Mouse (Mus musculus) midbrain, embryonic 12.5 days (tissue): ENCODE results near the gene C2cd5. TPM values are rescaled to one million over a fixed set of nuclear protein-coding genes. Genes with fewer than 3 reads are reported as not detected.
A peak's percentile ranks its signal among the peaks of the same experiment; 100 is the strongest.

ENCODE experiments used
- ATAC-seq: fragments of 200-750 bp; cut with Nextera tagmentation; 2 replicates; pipeline ENCODE4 v1.8.0; 2017; ENCODE audit warnings: low read depth, moderate TSS enrichment, moderate library complexity; ENCODE audit not compliant: low FRiP score
- H3K27ac ChIP-seq: fragments of 300-500 bp; sonication (generic); replicated peaks from 2 replicates; pipeline ENCODE4 v1.5.1; 2016; ENCODE audit warnings: mild to moderate bottlenecking
- H3K27me3 ChIP-seq: fragments of 300-500 bp; sonication (generic); 2 replicates; pipeline ENCODE4 v1.6.1; 2016; ENCODE audit warnings: mild to moderate bottlenecking
- H3K36me3 ChIP-seq: fragments of 300-500 bp; sonication (generic); 2 replicates; pipeline ENCODE4 v1.6.1; 2016
- H3K4me1 ChIP-seq: fragments of 300-500 bp; sonication (generic); 2 replicates; pipeline ENCODE4 v1.6.1; 2016
- H3K4me2 ChIP-seq: fragments of 300-500 bp; sonication (generic); replicated peaks from 2 replicates; pipeline ENCODE4 v1.6.1; 2016; ENCODE audit warnings: mild to moderate bottlenecking, moderate library complexity
- H3K4me3 ChIP-seq: fragments of 300-500 bp; sonication (generic); 2 replicates; pipeline ENCODE4 v1.5.1; 2016; ENCODE audit warnings: mild to moderate bottlenecking
- H3K9ac ChIP-seq: fragments of 300-500 bp; sonication (generic); replicated peaks from 2 replicates; pipeline ENCODE4 v1.6.1; 2016; ENCODE audit warnings: mild to moderate bottlenecking, moderate library complexity
- H3K9me3 ChIP-seq: fragments of 300-500 bp; sonication (generic); 2 replicates; pipeline ENCODE4 v1.6.1; 2016; ENCODE audit warnings: mild to moderate bottlenecking
- WGBS: fragments of 180-500 bp; shearing (Covaris S2); methylation state at CpG from one replicate; pipeline ENCODE4 v1.1.7; 2016; 5-methylcytosine and 5-hydroxymethylcytosine counted together
- polyA plus RNA-seq: library from polyadenylated mRNA; unstranded; fragments of >200 nt; fragmentation: Nextera tagmentation; extraction: Ambion mirVana; gene quantifications from 2 replicates; pipeline ENCODE4 v1.2.1, GENCODE M21; 2016

The C2cd5 gene
- polyA plus RNA-seq, 1 experiment from 2014 or later, result 46.7 TPM

DNA sequence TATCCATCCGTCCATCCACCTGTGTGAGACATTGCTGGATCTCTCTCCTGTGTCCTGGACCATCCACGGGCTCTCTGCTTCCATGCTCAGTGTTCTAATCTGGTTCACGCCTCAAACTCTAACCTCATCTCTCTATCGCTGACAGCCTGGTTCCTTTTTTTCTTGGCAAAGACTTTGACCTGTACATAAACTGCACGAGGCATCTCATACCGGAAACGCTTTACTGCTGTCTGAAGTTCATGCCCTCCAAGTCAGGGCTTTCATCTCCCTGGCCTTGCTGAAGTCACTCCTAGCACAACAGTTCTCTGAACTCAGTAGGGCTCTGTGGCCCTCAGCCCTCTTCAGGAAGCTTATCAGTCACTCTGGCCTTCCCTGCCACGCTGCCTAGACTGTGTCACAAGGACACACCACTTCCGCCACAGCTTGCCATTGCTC lies 15.1 kb upstream of the C2cd5 start:
- H3K4me3 ChIP-seq, result no peak overlapping the region
- 76% methylated on average over 9 of the region's 9 CpGs for WGBS

DNA sequence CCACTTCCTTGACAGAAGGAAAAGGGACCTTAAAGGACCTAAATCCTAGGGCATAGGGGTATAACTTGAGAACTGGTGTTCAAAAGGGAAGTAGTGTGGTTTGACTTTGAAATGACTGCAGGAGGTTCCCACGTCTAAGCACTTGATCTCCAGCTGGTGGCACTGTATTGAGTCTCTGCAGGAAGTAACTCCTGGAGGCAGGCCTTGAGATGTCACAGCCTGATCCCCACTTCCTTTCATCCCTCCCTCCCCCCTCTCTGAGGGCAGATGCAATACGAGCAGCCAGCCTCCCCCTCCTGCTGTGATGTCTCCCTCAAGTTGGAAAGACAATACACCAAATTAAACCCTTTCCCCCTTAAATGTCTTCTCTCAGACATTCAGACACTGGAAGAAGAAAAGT lies 14.6 kb upstream of the C2cd5 start:
- Histone ChIP-seq H3K4me3 (no peak overlapping the region), H3K4me2 (no peak overlapping the region), H3K4me1 (no peaks in the 10 kb centered on the region), H3K27ac (no peak overlapping the region), H3K9ac (no peak overlapping the region), H3K9me3 (no peaks in the 10 kb centered on the region), H3K27me3 (no peaks in the 10 kb centered on the region), H3K36me3 (no peaks in the 10 kb centered on the region)
- ATAC-seq, result no peak
- 7% methylated on average over 2 of the region's 2 CpGs for WGBS

More for the DNA sequence above, 15.1 kb upstream of the C2cd5 start:
- Histone ChIP-seq H3K4me1 (no peaks in the 10 kb centered on the region), H3K27ac (no peak overlapping the region), H3K9ac (no peak overlapping the region), H3K4me2 (no peak overlapping the region), H3K36me3 (no peaks in the 10 kb centered on the region), H3K9me3 (no peaks in the 10 kb centered on the region), H3K27me3 (no peaks in the 10 kb centered on the region)
- no peak for ATAC-seq

- ATAC-seq, result no peak
- H3K36me3 ChIP-seq, result no peaks in the 10 kb centered on the region
Observed at GRCm38 (mm10) chr6:143110371-143110770, 10.4 kb upstream of the C2cd5 start.

GRCm38 (mm10) chr6:143109622-143110218 lies 9.8 kb upstream of the C2cd5 start:
- H3K4me3 ChIP-seq, result no peak overlapping the region
- no peak overlapping the region for H3K27ac ChIP-seq
- WGBS, result 73% methylated on average over 16 of the region's 16 CpGs
- no peak overlapping the region for H3K9ac ChIP-seq
- H3K4me1 ChIP-seq, result no peaks in the 10 kb centered on the region
- ATAC-seq, result no peak
- no peaks in the 10 kb centered on the region for H3K27me3 ChIP-seq
- H3K4me2 ChIP-seq, result no peak overlapping the region
- H3K9me3 ChIP-seq, result no peaks in the 10 kb centered on the region
- H3K36me3 ChIP-seq, result no peaks in the 10 kb centered on the region

More at GRCm38 (mm10) chr6:143110371-143110770, 10.4 kb upstream of the C2cd5 start:
- no peak overlapping the region for H3K4me2 ChIP-seq
- H3K27ac ChIP-seq, result no peak overlapping the region
- no peaks in the 10 kb centered on the region for H3K27me3 ChIP-seq
- no peaks in the 10 kb centered on the region for H3K9me3 ChIP-seq
- H3K4me1 ChIP-seq, result no peaks in the 10 kb centered on the region
- H3K9ac ChIP-seq, result no peak overlapping the region
- H3K4me3 ChIP-seq, result no peak overlapping the region
- 90% methylated on average over 7 of the region's 7 CpGs for WGBS

DNA sequence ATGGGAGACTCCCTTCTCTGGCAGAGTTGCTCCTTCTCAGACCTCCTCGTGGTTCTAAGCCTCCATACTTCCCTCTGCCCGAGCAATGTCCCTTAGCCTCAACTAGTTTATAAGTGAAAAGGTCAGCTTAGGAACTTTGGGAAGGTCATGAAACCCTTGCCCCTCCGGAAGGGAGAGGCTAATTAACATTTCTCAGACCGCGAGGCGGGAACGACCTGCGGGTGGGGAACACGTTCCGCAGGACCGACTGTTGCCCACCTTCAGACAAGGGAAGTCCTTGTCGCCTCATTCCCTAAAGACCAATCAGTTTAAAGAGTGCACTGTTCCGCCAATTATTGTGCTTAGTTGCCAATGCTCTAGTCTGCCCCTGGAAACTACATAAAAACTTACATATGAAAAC lies 8.1 kb upstream of the C2cd5 start:
- Histone ChIP-seq H3K27me3 (no peaks in the 10 kb centered on the region), H3K9ac (no peak overlapping the region), H3K4me3 (no peak overlapping the region), H3K9me3 (0 out of 2 replicates have a peak, but pooled peaks cover 6% of the 10 kb centered on the region), H3K27ac (no peak overlapping the region), H3K4me1 (no peaks in the 10 kb centered on the region), H3K4me2 (no peak overlapping the region), H3K36me3 (no peaks in the 10 kb centered on the region)
- ATAC-seq, result no peak
- 83% methylated on average over 13 of the region's 13 CpGs for WGBS

GRCm38 (mm10) chr6:143107611-143108010 lies 7.7 kb upstream of the C2cd5 start:
- H3K27ac ChIP-seq, result no peak overlapping the region
- no peak overlapping the region for H3K9ac ChIP-seq
- no peaks in the 10 kb centered on the region for H3K4me1 ChIP-seq
- WGBS, result 87% methylated on average over 4 of the region's 4 CpGs
- no peak overlapping the region for H3K4me3 ChIP-seq
- no peaks in the 10 kb centered on the region for H3K36me3 ChIP-seq
- H3K27me3 ChIP-seq, result no peaks in the 10 kb centered on the region
- ATAC-seq, result no peak
- 0 out of 2 replicates have a peak, but pooled peaks cover 6% of the 10 kb centered on the region for H3K9me3 ChIP-seq
- no peak overlapping the region for H3K4me2 ChIP-seq

DNA sequence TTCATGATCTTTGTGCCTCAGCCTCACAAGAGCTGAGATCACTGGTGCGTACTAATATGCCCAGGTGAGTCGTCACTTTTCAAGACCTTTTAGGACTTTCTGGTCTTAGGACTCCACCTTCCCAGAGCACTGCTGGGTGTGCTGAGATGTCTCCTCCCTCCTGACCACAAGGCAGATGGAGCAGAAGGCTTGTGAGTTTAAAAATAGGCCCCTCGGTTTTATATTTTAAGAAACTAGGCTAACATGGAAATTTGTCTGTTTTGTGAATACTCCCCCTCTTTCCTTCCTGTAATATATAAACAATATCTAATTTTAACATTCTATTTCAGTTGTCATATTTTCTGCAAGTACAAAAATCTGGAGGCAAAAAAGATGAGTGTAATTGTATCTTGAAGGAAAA lies 5.8 kb upstream of the C2cd5 start:
- no peak for ATAC-seq
- H3K27ac ChIP-seq, result no peak overlapping the region
- H3K9me3 ChIP-seq, result 0 out of 2 replicates have a peak, but pooled peaks cover 6% of the 10 kb centered on the region
- no peak overlapping the region for H3K9ac ChIP-seq
- no peaks in the 10 kb centered on the region for H3K27me3 ChIP-seq
- no peaks in the 10 kb centered on the region for H3K4me1 ChIP-seq
- no peak overlapping the region for H3K4me2 ChIP-seq
- no peak overlapping the region for H3K4me3 ChIP-seq
- H3K36me3 ChIP-seq, result no peaks in the 10 kb centered on the region
- WGBS, result 85% methylated on average over 3 of the region's 3 CpGs

GRCm38 (mm10) chr6:143103981-143104680 lies 4.2 kb upstream of the C2cd5 start:
- H3K4me1 ChIP-seq, result no peaks in the 10 kb centered on the region
- H3K36me3 ChIP-seq, result no peaks in the 10 kb centered on the region
- 66% methylated on average over 7 of the region's 7 CpGs for WGBS
- ATAC-seq, result no peak
- H3K4me3 ChIP-seq, result no peak overlapping the region
- no peak overlapping the region for H3K27ac ChIP-seq
- H3K9me3 ChIP-seq, result 0 out of 2 replicates have a peak, but pooled peaks cover 6% of the 10 kb centered on the region
- H3K27me3 ChIP-seq, result no peaks in the 10 kb centered on the region
- H3K4me2 ChIP-seq, result no peak overlapping the region
- no peak overlapping the region for H3K9ac ChIP-seq

DNA sequence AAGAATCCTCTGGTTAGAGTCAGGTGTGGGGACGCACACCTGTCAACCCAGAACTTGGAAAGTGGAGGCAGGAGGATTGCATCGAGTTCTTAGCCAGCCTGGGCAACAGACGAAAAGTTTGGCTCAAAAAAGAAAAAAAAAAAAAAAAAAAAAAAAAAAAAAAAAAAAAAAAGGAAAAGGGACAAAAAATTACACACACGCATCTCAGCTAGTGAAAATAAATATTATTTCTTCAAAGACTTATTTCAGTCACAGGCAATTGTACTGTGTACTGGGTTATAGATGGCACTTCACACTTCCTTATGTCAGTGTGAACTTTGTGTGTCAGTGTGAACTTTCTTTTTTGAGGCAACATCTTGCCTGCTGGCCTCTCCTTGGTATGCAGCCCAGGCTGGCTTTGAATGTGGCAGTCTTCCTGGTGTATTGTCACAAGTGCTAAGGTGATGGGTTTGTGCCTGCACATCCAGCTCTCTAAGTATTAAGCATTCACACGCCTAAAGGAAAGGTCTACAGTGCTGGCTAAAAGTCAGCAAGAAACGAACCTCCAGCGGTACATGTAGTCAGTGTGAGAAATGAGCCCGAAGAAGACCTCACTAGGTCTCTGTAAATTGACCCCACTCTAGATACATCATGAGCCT lies 656 bp upstream of the C2cd5 start:
- H3K9ac ChIP-seq, result peak overlapping the region; percentile 86; the same call in 1 of the 2 replicates

GRCm38 (mm10) chr6:143099281-143099680 lies 660 bp downstream of the C2cd5 start:
- WGBS, result 0% methylated on average over 32 of the region's 32 CpGs
- Histone ChIP-seq H3K36me3 (peaks cover 5% of the 10 kb centered on the region; the same call in 1 of the 2 replicates), H3K4me1 (peaks cover 15% of the 10 kb centered on the region), H3K9me3 (0 out of 2 replicates have a peak, but pooled peaks cover 6% of the 10 kb centered on the region), H3K4me2 (peak overlapping the region; percentile 79), H3K4me3 (peak overlapping the region; percentile 93), H3K9ac (peak overlapping the region; percentile 86), H3K27ac (peak overlapping the region; percentile 97), H3K27me3 (no peaks in the 10 kb centered on the region)
- ATAC-seq, result peak; percentile 69

More for the DNA sequence above, 656 bp upstream of the C2cd5 start:
- peak overlapping the region; percentile 93 for H3K4me3 ChIP-seq
- H3K9me3 ChIP-seq, result 0 out of 2 replicates have a peak, but pooled peaks cover 6% of the 10 kb centered on the region
- ATAC-seq, result no peak
- H3K36me3 ChIP-seq, result peaks cover 5% of the 10 kb centered on the region; the same call in 1 of the 2 replicates
- H3K4me2 ChIP-seq, result peak overlapping the region; percentile 79
- peak overlapping the region; percentile 97; the same call in 1 of the 2 replicates for H3K27ac ChIP-seq
- WGBS, result 50% methylated on average over 8 of the region's 8 CpGs
- peaks cover 9% of the 10 kb centered on the region; the same call in 1 of the 2 replicates for H3K4me1 ChIP-seq
- no peaks in the 10 kb centered on the region for H3K27me3 ChIP-seq

- H3K4me3 ChIP-seq, result no peak overlapping the region
- peaks cover 26% of the 10 kb centered on the region for H3K36me3 ChIP-seq
- no peaks in the 10 kb centered on the region for H3K9me3 ChIP-seq
- 0 out of 2 replicates have a peak overlapping the region, but pooled peaks have one; percentile 20 for H3K9ac ChIP-seq
- no peak overlapping the region for H3K27ac ChIP-seq
- H3K27me3 ChIP-seq, result no peaks in the 10 kb centered on the region
- ATAC-seq, result no peak
- peaks cover 15% of the 10 kb centered on the region for H3K4me1 ChIP-seq
- 55% methylated on average over 11 of the region's 11 CpGs for WGBS
- H3K4me2 ChIP-seq, result no peak overlapping the region
Observed at GRCm38 (mm10) chr6:143095126-143095525, 4.8 kb downstream of the C2cd5 start.

- Histone ChIP-seq H3K27ac (no peak overlapping the region), H3K9me3 (no peaks in the 10 kb centered on the region), H3K36me3 (peaks cover 45% of the 10 kb centered on the region), H3K4me2 (no peak overlapping the region), H3K4me1 (peaks cover 9% of the 10 kb centered on the region), H3K9ac (no peak overlapping the region), H3K27me3 (no peaks in the 10 kb centered on the region), H3K4me3 (no peak overlapping the region)
- ATAC-seq, result no peak
- WGBS, result 93% methylated on average over 4 of the region's 4 CpGs
Observed at GRCm38 (mm10) chr6:143092856-143093255, 7.1 kb downstream of the C2cd5 start.
